Mouse (Mus musculus) cortical plate, adult 2 months (tissue): ENCODE data around the gene Mme.

ENCODE experiments used
- CTCF ChIP-seq: fragments of 200-500 bp; IDR thresholded peaks from 2 replicates; pipeline ENCODE4 v1.5.1; 2011; ENCODE audit warnings: mild to moderate bottlenecking, control low read depth, low read length; ENCODE audit not compliant: insufficient read depth; ENCODE audit errors: extremely low read depth
- POLR2A ChIP-seq: fragments of 200-500 bp; IDR thresholded peaks from 2 replicates; pipeline ENCODE4 v1.6.1; 2011; ENCODE audit warnings: mild to moderate bottlenecking, low read length, control low read depth; ENCODE audit not compliant: insufficient read depth; ENCODE audit errors: extremely low read depth

- no peak for TF ChIP-seq CTCF
- no peak for TF ChIP-seq POLR2A
Observed at GRCm38 (mm10) chr3:63417284-63417683, 175.9 kb downstream of the Mme start.
